Mouse (Mus musculus): Measurements from ENCODE around the gene Vil1. TPM values are rescaled to one million over a fixed set of nuclear protein-coding genes. Genes with fewer than 3 reads are reported as not detected.

Gene Vil1
- polyA plus RNA-seq, 1 experiment from 2014 or later: 0.37 TPM

- WGBS: 92% methylated on average over 6 of the region's 6 CpGs
- Histone ChIP-seq H3K4me1 (peaks cover 10% of the 10 kb centered on the region; the same call in 1 of the 2 replicates), H3K27ac (replicated peaks) (no peak overlapping the region), H3K27me3 (replicated peaks; ENCODE audit: low read depth, poor library complexity, severe bottlenecking) (no peaks in the 10 kb centered on the region), H3K4me3 (no peak overlapping the region), H3K9me3 (no peaks in the 10 kb centered on the region), H3K36me3 (replicated peaks) (peaks cover 53% of the 10 kb centered on the region)
- no peak for DNase-seq (ENCODE audit: low spot score)
Observed at GRCm38 (mm10) chr1:74433220-74433619, 24.0 kb downstream of the Vil1 start.

DNA sequence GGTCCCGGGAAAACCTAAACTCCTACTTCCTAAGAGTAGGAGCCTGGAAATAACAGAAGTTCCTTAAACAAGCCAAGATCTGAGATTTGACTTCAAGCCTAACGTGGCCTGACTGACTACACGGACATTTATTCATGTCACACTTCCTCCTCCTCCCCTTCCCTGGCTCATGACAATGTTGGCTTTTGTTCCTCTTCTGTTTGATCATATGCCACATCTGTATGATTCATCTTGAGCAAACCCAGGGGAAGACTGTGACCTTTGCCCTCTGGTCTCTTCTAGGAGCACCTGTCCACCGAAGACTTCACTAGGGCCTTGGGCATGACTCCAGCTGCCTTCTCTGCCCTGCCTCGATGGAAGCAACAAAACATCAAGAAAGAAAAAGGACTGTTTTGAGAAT lies 25.4 kb downstream of the Vil1 start:
- H3K36me3 ChIP-seq (replicated peaks): peaks cover 66% of the 10 kb centered on the region
- no peak for DNase-seq (ENCODE audit: low spot score)
- H3K27ac ChIP-seq (replicated peaks): no peak overlapping the region
- 76% methylated on average over 5 of the region's 5 CpGs for WGBS
- H3K4me3 ChIP-seq: no peak overlapping the region
- H3K9me3 ChIP-seq: no peaks in the 10 kb centered on the region
- H3K27me3 ChIP-seq (replicated peaks; ENCODE audit: low read depth, poor library complexity, severe bottlenecking): no peaks in the 10 kb centered on the region
- peaks cover 5% of the 10 kb centered on the region; the same call in 1 of the 2 replicates for H3K4me1 ChIP-seq

DNA sequence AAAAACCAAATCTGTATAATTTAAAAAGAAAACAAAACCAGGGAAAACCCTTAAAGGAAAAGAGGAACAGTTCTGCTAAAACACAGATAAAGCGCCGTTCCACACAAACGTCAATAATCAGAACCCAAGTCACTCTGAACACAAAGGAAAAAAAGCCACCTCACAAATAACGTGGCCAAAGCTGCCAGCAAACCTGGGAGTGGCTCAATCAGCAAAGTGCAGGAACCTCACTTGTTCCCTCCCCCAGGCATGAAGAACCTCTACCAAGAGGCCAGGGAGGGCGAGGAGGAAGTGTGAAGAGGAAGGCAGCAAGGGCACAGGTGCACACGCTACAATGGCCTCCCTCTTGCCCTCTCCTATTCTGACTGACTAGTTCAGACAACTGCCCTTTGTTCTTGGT lies 26.4 kb downstream of the Vil1 start:
- Histone ChIP-seq H3K4me1 (no peaks in the 10 kb centered on the region), H3K36me3 (replicated peaks) (peaks cover 75% of the 10 kb centered on the region), H3K27ac (replicated peaks) (no peak overlapping the region), H3K4me3 (no peak overlapping the region), H3K27me3 (replicated peaks; ENCODE audit: low read depth, poor library complexity, severe bottlenecking) (no peaks in the 10 kb centered on the region), H3K9me3 (no peaks in the 10 kb centered on the region)
- DNase-seq (ENCODE audit: low spot score): no peak
- WGBS: 91% methylated on average over 6 of the region's 6 CpGs

DNA sequence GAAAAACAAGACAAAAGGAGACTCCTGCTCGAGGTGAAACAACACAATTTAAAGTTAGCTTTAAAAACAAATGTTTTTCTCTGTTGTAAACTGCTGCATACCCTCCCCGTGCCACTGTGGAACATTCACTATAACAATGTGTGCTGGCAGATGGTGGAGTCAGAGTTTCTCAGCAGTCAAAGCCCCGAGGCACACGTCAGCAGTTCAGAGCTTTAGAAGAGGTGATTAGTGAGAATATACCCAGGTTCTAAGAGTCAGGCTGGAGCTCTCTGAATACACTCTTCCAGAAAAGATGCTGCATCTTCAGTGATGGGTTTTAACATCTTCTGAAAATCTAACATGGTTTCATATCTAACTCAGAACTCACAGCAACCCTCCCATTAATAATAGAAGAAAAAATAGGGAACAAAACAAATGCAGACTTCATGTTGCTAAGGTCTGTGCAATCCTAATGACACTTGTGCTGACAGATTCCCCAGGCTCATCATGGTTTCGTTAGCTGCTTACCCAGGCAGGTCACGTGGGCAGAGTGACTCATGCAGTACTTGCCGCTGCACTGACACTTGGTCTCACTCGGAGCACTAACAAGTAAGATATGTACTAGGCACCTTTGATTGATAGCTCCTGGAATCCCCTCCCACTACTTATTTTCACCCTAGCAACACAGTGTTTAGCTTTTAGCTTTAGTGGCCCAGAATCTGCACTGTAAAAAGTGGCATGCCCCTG lies 28.7 kb downstream of the Vil1 start:
- no peak for DNase-seq (ENCODE audit: low spot score)
- Histone ChIP-seq H3K36me3 (replicated peaks) (peaks cover 96% of the 10 kb centered on the region), H3K27ac (replicated peaks) (no peak overlapping the region), H3K4me3 (no peak overlapping the region), H3K4me1 (no peaks in the 10 kb centered on the region), H3K9me3 (no peaks in the 10 kb centered on the region), H3K27me3 (replicated peaks; ENCODE audit: low read depth, poor library complexity, severe bottlenecking) (no peaks in the 10 kb centered on the region)
- WGBS: 84% methylated on average over 8 of the region's 8 CpGs

GRCm38 (mm10) chr1:74439166-74439876 lies 30.1 kb downstream of the Vil1 start:
- H3K27ac ChIP-seq (replicated peaks): no peak overlapping the region
- H3K27me3 ChIP-seq (replicated peaks; ENCODE audit: low read depth, poor library complexity, severe bottlenecking): no peaks in the 10 kb centered on the region
- no peak overlapping the region for H3K4me3 ChIP-seq
- no peaks in the 10 kb centered on the region for H3K9me3 ChIP-seq
- 94% methylated on average over 19 of the region's 19 CpGs for WGBS
- no peak for DNase-seq (ENCODE audit: low spot score)
- H3K4me1 ChIP-seq: no peaks in the 10 kb centered on the region
- peaks cover 96% of the 10 kb centered on the region for H3K36me3 ChIP-seq (replicated peaks)

DNA sequence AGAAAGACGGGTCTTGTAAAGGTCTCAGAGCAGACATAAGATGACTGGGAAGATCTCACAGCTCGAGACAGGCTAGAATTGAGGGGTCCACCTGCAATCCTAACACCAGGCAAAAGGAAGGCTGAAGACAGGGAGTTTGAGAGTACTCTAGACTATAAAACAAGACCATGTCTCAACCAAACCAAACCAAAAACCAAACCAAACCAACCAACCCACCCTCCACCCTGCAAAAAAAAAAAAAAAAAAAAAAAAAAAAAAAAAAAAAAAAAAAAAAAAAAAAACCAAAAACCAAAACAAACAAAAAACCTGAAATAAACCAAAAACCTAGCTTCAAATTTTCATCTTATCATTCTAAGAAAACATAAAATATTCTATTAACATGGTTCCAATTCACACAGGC lies 35.4 kb downstream of the Vil1 start:
- peaks cover 93% of the 10 kb centered on the region for H3K36me3 ChIP-seq (replicated peaks)
- no peaks in the 10 kb centered on the region for H3K4me1 ChIP-seq
- H3K27ac ChIP-seq (replicated peaks): no peak overlapping the region
- no peak for DNase-seq (ENCODE audit: low spot score)
- H3K9me3 ChIP-seq: no peaks in the 10 kb centered on the region
- 88% methylated on average over 2 of the region's 2 CpGs for WGBS
- no peaks in the 10 kb centered on the region for H3K27me3 ChIP-seq (replicated peaks; ENCODE audit: low read depth, poor library complexity, severe bottlenecking)
- H3K4me3 ChIP-seq: no peak overlapping the region

GRCm38 (mm10) chr1:74452611-74453045 lies 43.5 kb downstream of the Vil1 start:
- no peak overlapping the region for H3K27ac ChIP-seq (replicated peaks)
- no peaks in the 10 kb centered on the region for H3K9me3 ChIP-seq
- H3K4me1 ChIP-seq: no peaks in the 10 kb centered on the region
- 71% methylated on average over 4 of the region's 4 CpGs for WGBS
- no peak for DNase-seq (ENCODE audit: low spot score)
- no peak overlapping the region for H3K4me3 ChIP-seq
- H3K27me3 ChIP-seq (replicated peaks; ENCODE audit: low read depth, poor library complexity, severe bottlenecking): no peaks in the 10 kb centered on the region
- H3K36me3 ChIP-seq (replicated peaks): peaks cover 98% of the 10 kb centered on the region

DNA sequence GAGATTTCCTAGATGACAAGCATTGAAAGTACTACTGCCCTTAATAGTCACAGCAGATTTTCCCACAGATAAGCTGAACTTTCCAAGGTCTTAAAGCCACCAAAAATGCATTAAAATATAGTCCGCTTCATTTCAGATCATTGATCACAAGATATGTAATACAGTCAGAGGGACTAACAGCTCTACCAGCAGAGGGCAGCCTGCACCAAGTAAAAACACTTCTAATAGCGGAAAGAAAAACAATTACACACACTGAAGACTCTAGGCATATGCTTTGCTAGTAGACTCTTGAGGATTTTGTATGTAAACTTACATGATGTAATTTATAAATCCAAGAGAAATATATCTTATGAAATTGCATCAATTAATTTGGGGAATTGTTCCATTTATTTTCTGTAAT lies 51.1 kb downstream of the Vil1 start:
- 76% methylated on average over 2 of the region's 2 CpGs for WGBS
- no peak overlapping the region for H3K4me3 ChIP-seq
- DNase-seq (ENCODE audit: low spot score): peak; percentile 21
- H3K4me1 ChIP-seq: no peaks in the 10 kb centered on the region
- no peak overlapping the region for H3K27ac ChIP-seq (replicated peaks)
- no peaks in the 10 kb centered on the region for H3K9me3 ChIP-seq
- H3K27me3 ChIP-seq (replicated peaks; ENCODE audit: low read depth, poor library complexity, severe bottlenecking): no peaks in the 10 kb centered on the region
- H3K36me3 ChIP-seq (replicated peaks): peaks cover 96% of the 10 kb centered on the region

MicroRNAs within 50 kb of the gene (microRNA counts, 519-probe panel; counts per million panel counts)
- microRNA mmu-miR-26b: 2,366 counts per million, percentile 64 among the panel's probes with 10 or more counts

Small RNAs within 50 kb of the gene (microRNA-seq; reads per million reads assigned to microRNA genes)
- 28,682 reads per million, percentile 99 among the genes with 10 or more reads in this experiment for gene Mir26b

Other genes with a start within 250 kb of the Vil1 start
- not detected in 2 replicates for gene Cxcr1, start 214.7 kb upstream of the Vil1 start, polyA plus RNA-seq (2016; fragmentation: Nextera tagmentation; extraction: Ambion mirVana)
- gene Arpc2, start 173.3 kb upstream of the Vil1 start, polyA plus RNA-seq (2016; fragmentation: Nextera tagmentation; extraction: Ambion mirVana): 359 and 369 TPM in 2 replicates
- gene Gpbar1, start 130.8 kb upstream of the Vil1 start, polyA plus RNA-seq (2016; fragmentation: Nextera tagmentation; extraction: Ambion mirVana): 0.41 and 0.70 TPM in 2 replicates
- gene Aamp, start 124.6 kb upstream of the Vil1 start, polyA plus RNA-seq (2016; fragmentation: Nextera tagmentation; extraction: Ambion mirVana): 259 and 262 TPM in 2 replicates
- gene Pnkd, start 124.4 kb upstream of the Vil1 start, polyA plus RNA-seq (2016; fragmentation: Nextera tagmentation; extraction: Ambion mirVana): 108 and 109 TPM in 2 replicates
- 12.4 and 12.5 TPM in 2 replicates for gene Tmbim1, start 103.8 kb upstream of the Vil1 start, polyA plus RNA-seq (2016; fragmentation: Nextera tagmentation; extraction: Ambion mirVana)
- 0.22 and 0.28 TPM in 2 replicates for gene Catip, start 47.3 kb upstream of the Vil1 start, polyA plus RNA-seq (2016; fragmentation: Nextera tagmentation; extraction: Ambion mirVana)
- 1.7 and 2.1 TPM in 2 replicates for gene Slc11a1, start 34.2 kb upstream of the Vil1 start, polyA plus RNA-seq (2016; fragmentation: Nextera tagmentation; extraction: Ambion mirVana)
- 42.2 and 49.0 TPM in 2 replicates for gene Ctdsp1, start 17.9 kb upstream of the Vil1 start, polyA plus RNA-seq (2016; fragmentation: Nextera tagmentation; extraction: Ambion mirVana)
- 109 and 113 TPM in 2 replicates for gene Cnot9, start 96.7 kb downstream of the Vil1 start, polyA plus RNA-seq (2016; fragmentation: Nextera tagmentation; extraction: Ambion mirVana)
- 0.59 and 0.87 TPM in 2 replicates for gene Plcd4, start 133.5 kb downstream of the Vil1 start, polyA plus RNA-seq (2016; fragmentation: Nextera tagmentation; extraction: Ambion mirVana)
- gene Usp37, start 134.9 kb downstream of the Vil1 start, polyA plus RNA-seq (2016; fragmentation: Nextera tagmentation; extraction: Ambion mirVana): 45.8 and 47.0 TPM in 2 replicates
- 9.5 and 10.5 TPM in 2 replicates for gene Zfp142, start 178.9 kb downstream of the Vil1 start, polyA plus RNA-seq (2016; fragmentation: Nextera tagmentation; extraction: Ambion mirVana)
- gene Bcs1l, start 178.9 kb downstream of the Vil1 start, polyA plus RNA-seq (2016; fragmentation: Nextera tagmentation; extraction: Ambion mirVana): 16.1 and 18.1 TPM in 2 replicates
- 35.2 and 39.0 TPM in 2 replicates for gene Rnf25, start 192.0 kb downstream of the Vil1 start, polyA plus RNA-seq (2016; fragmentation: Nextera tagmentation; extraction: Ambion mirVana)
- 12.4 and 13.1 TPM in 2 replicates for gene Stk36, start 192.1 kb downstream of the Vil1 start, polyA plus RNA-seq (2016; fragmentation: Nextera tagmentation; extraction: Ambion mirVana)